Mouse (Mus musculus): ENCODE data around the gene Insl3. TPM values are rescaled to one million over a fixed set of nuclear protein-coding genes. Genes with fewer than 3 reads are reported as not detected.
A peak's percentile ranks its signal among the peaks of the same experiment; 100 is the strongest.

Insl3 gene
- polyA plus RNA-seq, 1 experiment from 2014 or later, result 1.3 TPM

- Histone ChIP-seq H3K9me3 (ENCODE audit: control insufficient read depth, low read length) (no peaks in the 10 kb centered on the region), H3K4me1 (replicated peaks; ENCODE audit: control insufficient read depth, insufficient read depth, low read length) (peaks cover 3% of the 10 kb centered on the region), H3K36me3 (ENCODE audit: control insufficient read depth, insufficient read depth, low read length) (no peaks in the 10 kb centered on the region), H3K27me3 (replicated peaks; ENCODE audit: control insufficient read depth, insufficient read depth, low read length) (peaks cover 67% of the 10 kb centered on the region), H3K4me2 (peak overlapping the region; percentile 44), H3K27ac (ENCODE audit: low read depth, low read length) (no peak overlapping the region), H3K4me3 (ENCODE audit: low read depth, low read length) (peak overlapping the region; percentile 29), H3K9ac (ENCODE audit: low read depth, low read length) (no peak overlapping the region)
- 31% methylated on average over 45 of the region's 46 CpGs for WGBS
- DNase-seq (ENCODE audit: low spot score) (no peak), ATAC-seq (replicated peaks; ENCODE audit: low FRiP score) (peak; percentile 29; the same call in 1 of the 2 replicates)
These were observed 9.4 kb upstream of the Insl3 start for GRCm38 (mm10) chr8:71679550-71680168.

GRCm38 (mm10) chr8:71680471-71680870 lies 8.5 kb upstream of the Insl3 start:
- H3K4me2 ChIP-seq, result 0 out of 2 replicates have a peak overlapping the region, but pooled peaks have one; percentile 25
- peaks cover 75% of the 10 kb centered on the region for H3K27me3 ChIP-seq (replicated peaks; ENCODE audit: control insufficient read depth, insufficient read depth, low read length)

GRCm38 (mm10) chr8:71681369-71681915 lies 7.6 kb upstream of the Insl3 start:
- DNase-seq (ENCODE audit: low spot score), result no peak
- Histone ChIP-seq H3K27ac (ENCODE audit: low read depth, low read length) (no peak overlapping the region), H3K27me3 (replicated peaks; ENCODE audit: control insufficient read depth, insufficient read depth, low read length) (peaks cover 84% of the 10 kb centered on the region)

More at GRCm38 (mm10) chr8:71680471-71680870, 8.5 kb upstream of the Insl3 start:
- ATAC-seq (replicated peaks; ENCODE audit: low FRiP score), result no peak
- no peak for DNase-seq (ENCODE audit: low spot score)
- H3K4me1 ChIP-seq (replicated peaks; ENCODE audit: control insufficient read depth, insufficient read depth, low read length), result peaks cover 3% of the 10 kb centered on the region
- H3K9me3 ChIP-seq (ENCODE audit: control insufficient read depth, low read length), result no peaks in the 10 kb centered on the region
- no peak overlapping the region for H3K27ac ChIP-seq (ENCODE audit: low read depth, low read length)
- 28% methylated on average over 21 of the region's 21 CpGs for WGBS
- no peaks in the 10 kb centered on the region for H3K36me3 ChIP-seq (ENCODE audit: control insufficient read depth, insufficient read depth, low read length)
- H3K4me3 ChIP-seq (ENCODE audit: low read depth, low read length), result peak overlapping the region; percentile 0; the same call in 1 of the 2 replicates
- no peak overlapping the region for H3K9ac ChIP-seq (ENCODE audit: low read depth, low read length)

GRCm38 (mm10) chr8:71682832-71683231 lies 6.2 kb upstream of the Insl3 start:
- H3K27me3 ChIP-seq (replicated peaks; ENCODE audit: control insufficient read depth, insufficient read depth, low read length), result peaks cover 98% of the 10 kb centered on the region
- H3K36me3 ChIP-seq (ENCODE audit: control insufficient read depth, insufficient read depth, low read length), result no peaks in the 10 kb centered on the region
- no peaks in the 10 kb centered on the region for H3K9me3 ChIP-seq (ENCODE audit: control insufficient read depth, low read length)
- H3K4me3 ChIP-seq (ENCODE audit: low read depth, low read length), result no peak overlapping the region
- no peak overlapping the region for H3K27ac ChIP-seq (ENCODE audit: low read depth, low read length)
- WGBS, result 78% methylated on average over 12 of the region's 12 CpGs
- DNase-seq (ENCODE audit: low spot score), result no peak
- H3K9ac ChIP-seq (ENCODE audit: low read depth, low read length), result no peak overlapping the region
- peaks cover 7% of the 10 kb centered on the region for H3K4me1 ChIP-seq (replicated peaks; ENCODE audit: control insufficient read depth, insufficient read depth, low read length)
- ATAC-seq (replicated peaks; ENCODE audit: low FRiP score), result no peak
- H3K4me2 ChIP-seq, result no peak overlapping the region

More at GRCm38 (mm10) chr8:71681369-71681915, 7.6 kb upstream of the Insl3 start:
- WGBS, result 46% methylated on average over 17 of the region's 18 CpGs
- no peak for ATAC-seq (replicated peaks; ENCODE audit: low FRiP score)
- Histone ChIP-seq H3K4me3 (ENCODE audit: low read depth, low read length) (no peak overlapping the region), H3K9me3 (ENCODE audit: control insufficient read depth, low read length) (no peaks in the 10 kb centered on the region), H3K36me3 (ENCODE audit: control insufficient read depth, insufficient read depth, low read length) (no peaks in the 10 kb centered on the region), H3K9ac (ENCODE audit: low read depth, low read length) (no peak overlapping the region), H3K4me1 (replicated peaks; ENCODE audit: control insufficient read depth, insufficient read depth, low read length) (peaks cover 5% of the 10 kb centered on the region), H3K4me2 (no peak overlapping the region)

GRCm38 (mm10) chr8:71684701-71685100 lies 4.3 kb upstream of the Insl3 start:
- ATAC-seq (replicated peaks; ENCODE audit: low FRiP score) (no peak), DNase-seq (ENCODE audit: low spot score) (no peak)
- H3K4me2 ChIP-seq, result no peak overlapping the region
- H3K36me3 ChIP-seq (ENCODE audit: control insufficient read depth, insufficient read depth, low read length), result no peaks in the 10 kb centered on the region
- H3K27me3 ChIP-seq (replicated peaks; ENCODE audit: control insufficient read depth, insufficient read depth, low read length), result peaks cover 99% of the 10 kb centered on the region
- H3K4me3 ChIP-seq (ENCODE audit: low read depth, low read length), result no peak overlapping the region
- H3K4me1 ChIP-seq (replicated peaks; ENCODE audit: control insufficient read depth, insufficient read depth, low read length), result peaks cover 7% of the 10 kb centered on the region
- 56% methylated on average over 10 of the region's 10 CpGs for WGBS
- no peaks in the 10 kb centered on the region for H3K9me3 ChIP-seq (ENCODE audit: control insufficient read depth, low read length)
- no peak overlapping the region for H3K9ac ChIP-seq (ENCODE audit: low read depth, low read length)
- H3K27ac ChIP-seq (ENCODE audit: low read depth, low read length), result no peak overlapping the region

GRCm38 (mm10) chr8:71685573-71685972 lies 3.4 kb upstream of the Insl3 start:
- ATAC-seq (replicated peaks; ENCODE audit: low FRiP score), result no peak
- H3K4me1 ChIP-seq (replicated peaks; ENCODE audit: control insufficient read depth, insufficient read depth, low read length), result peaks cover 7% of the 10 kb centered on the region
- H3K9me3 ChIP-seq (ENCODE audit: control insufficient read depth, low read length), result no peaks in the 10 kb centered on the region
- H3K4me2 ChIP-seq, result peak overlapping the region; percentile 47
- no peak for DNase-seq (ENCODE audit: low spot score)
- no peak overlapping the region for H3K9ac ChIP-seq (ENCODE audit: low read depth, low read length)
- no peak overlapping the region for H3K27ac ChIP-seq (ENCODE audit: low read depth, low read length)
- WGBS, result 34% methylated on average over 29 of the region's 29 CpGs
- peak overlapping the region; percentile 17; the same call in 1 of the 2 replicates for H3K4me3 ChIP-seq (ENCODE audit: low read depth, low read length)
- no peaks in the 10 kb centered on the region for H3K36me3 ChIP-seq (ENCODE audit: control insufficient read depth, insufficient read depth, low read length)
- H3K27me3 ChIP-seq (replicated peaks; ENCODE audit: control insufficient read depth, insufficient read depth, low read length), result peaks cover 99% of the 10 kb centered on the region

- H3K27me3 ChIP-seq (replicated peaks; ENCODE audit: control insufficient read depth, insufficient read depth, low read length), result peaks cover 100% of the 10 kb centered on the region
- no peak overlapping the region for H3K27ac ChIP-seq (ENCODE audit: low read depth, low read length)
- H3K9ac ChIP-seq (ENCODE audit: low read depth, low read length), result no peak overlapping the region
- WGBS, result 17% methylated on average over 23 of the region's 23 CpGs
- no peak overlapping the region; the same call in 1 of the 2 replicates for H3K4me3 ChIP-seq (ENCODE audit: low read depth, low read length)
- H3K4me1 ChIP-seq (replicated peaks; ENCODE audit: control insufficient read depth, insufficient read depth, low read length), result peaks cover 7% of the 10 kb centered on the region
- DNase-seq (ENCODE audit: low spot score) (no peak), ATAC-seq (replicated peaks; ENCODE audit: low FRiP score) (peak; percentile 51)
- no peaks in the 10 kb centered on the region for H3K36me3 ChIP-seq (ENCODE audit: control insufficient read depth, insufficient read depth, low read length)
- no peaks in the 10 kb centered on the region for H3K9me3 ChIP-seq (ENCODE audit: control insufficient read depth, low read length)
- peak overlapping the region; percentile 47 for H3K4me2 ChIP-seq
These were observed 2.8 kb upstream of the Insl3 start for GRCm38 (mm10) chr8:71686143-71686734.

GRCm38 (mm10) chr8:71687616-71688015 lies 1.4 kb upstream of the Insl3 start:
- Histone ChIP-seq H3K4me1 (replicated peaks; ENCODE audit: control insufficient read depth, insufficient read depth, low read length) (peaks cover 7% of the 10 kb centered on the region), H3K4me2 (no peak overlapping the region), H3K27ac (ENCODE audit: low read depth, low read length) (no peak overlapping the region), H3K9ac (ENCODE audit: low read depth, low read length) (0 out of 2 replicates have a peak overlapping the region, but pooled peaks have one; percentile 22), H3K9me3 (ENCODE audit: control insufficient read depth, low read length) (no peaks in the 10 kb centered on the region), H3K36me3 (ENCODE audit: control insufficient read depth, insufficient read depth, low read length) (no peaks in the 10 kb centered on the region), H3K27me3 (replicated peaks; ENCODE audit: control insufficient read depth, insufficient read depth, low read length) (peaks cover 100% of the 10 kb centered on the region), H3K4me3 (ENCODE audit: low read depth, low read length) (no peak overlapping the region)
- 24% methylated on average over 8 of the region's 8 CpGs for WGBS
- no peak for ATAC-seq (replicated peaks; ENCODE audit: low FRiP score)
- no peak for DNase-seq (ENCODE audit: low spot score)
